Mouse (Mus musculus): ENCODE measurements around the gene Wdr6. TPM values are rescaled to one million over a fixed set of nuclear protein-coding genes. Genes with fewer than 3 reads are reported as not detected.
A peak's percentile ranks its signal among the peaks of the same experiment; 100 is the strongest.

Wdr6 gene
- polyA plus RNA-seq, 1 experiment from 2014 or later = 279 TPM

GRCm38 (mm10) chr9:108560227-108560841, 18.2 kb downstream of the Wdr6 start, which contains the start of gene Impdh2:
Impdh2 (plus strand) TSS chr9:108560286.
- Histone ChIP-seq H3K9ac (replicated peaks) (peak within 1 kb of the TSS; percentile 73), H3K4me1 (peaks cover 29% of the 10 kb centered on the region), H3K9me3 (replicated peaks) (no peaks in the 10 kb centered on the region), H3K27me3 (replicated peaks) (no peaks in the 10 kb centered on the region), H3K4me3 (replicated peaks) (peak within 1 kb of the TSS; percentile 53), H3K36me3 (peaks cover 69% of the 10 kb centered on the region), H3K27ac (replicated peaks) (peak within 1 kb of the TSS; percentile 85), H3K4me2 (peak within 1 kb of the TSS; percentile 72)
- ATAC-seq (ENCODE audit: low FRiP score) = peak; percentile 98
- under 1% methylated on average over 53 of the region's 53 CpGs for WGBS

- peaks cover 65% of the 10 kb centered on the region for H3K36me3 ChIP-seq
- ATAC-seq (ENCODE audit: low FRiP score) = no peak
- H3K27me3 ChIP-seq (replicated peaks) = no peaks in the 10 kb centered on the region
- 91% methylated on average over 4 of the region's 4 CpGs for WGBS
- H3K4me3 ChIP-seq (replicated peaks) = no peak overlapping the region
- 0 out of 2 replicates have a peak overlapping the region, but pooled peaks have one; percentile 11 for H3K27ac ChIP-seq (replicated peaks)
- H3K9ac ChIP-seq (replicated peaks) = no peak overlapping the region
- H3K4me1 ChIP-seq = peaks cover 27% of the 10 kb centered on the region
- H3K9me3 ChIP-seq (replicated peaks) = no peaks in the 10 kb centered on the region
- no peak overlapping the region for H3K4me2 ChIP-seq
These were observed 19.4 kb downstream of the Wdr6 start for GRCm38 (mm10) chr9:108559169-108559568.

GRCm38 (mm10) chr9:108546875-108547274, 31.7 kb downstream of the Wdr6 start:
- peaks cover 79% of the 10 kb centered on the region for H3K36me3 ChIP-seq
- H3K9me3 ChIP-seq (replicated peaks) = no peaks in the 10 kb centered on the region
- no peak overlapping the region for H3K9ac ChIP-seq (replicated peaks)
- H3K4me1 ChIP-seq = no peaks in the 10 kb centered on the region
- no peak overlapping the region for H3K4me3 ChIP-seq (replicated peaks)
- H3K27me3 ChIP-seq (replicated peaks) = no peaks in the 10 kb centered on the region
- H3K4me2 ChIP-seq = no peak overlapping the region
- WGBS = 94% methylated on average over 1 of the region's 1 CpGs
- ATAC-seq (ENCODE audit: low FRiP score) = no peak
- H3K27ac ChIP-seq (replicated peaks) = no peak overlapping the region

GRCm38 (mm10) chr9:108545986-108546385, 32.6 kb downstream of the Wdr6 start:
- ATAC-seq (ENCODE audit: low FRiP score) = no peak
- 98% methylated on average over 3 of the region's 3 CpGs for WGBS
- Histone ChIP-seq H3K4me2 (no peak overlapping the region), H3K9ac (replicated peaks) (no peak overlapping the region), H3K36me3 (peaks cover 80% of the 10 kb centered on the region), H3K9me3 (replicated peaks) (no peaks in the 10 kb centered on the region), H3K27ac (replicated peaks) (no peak overlapping the region), H3K27me3 (replicated peaks) (no peaks in the 10 kb centered on the region), H3K4me3 (replicated peaks) (no peak overlapping the region), H3K4me1 (no peaks in the 10 kb centered on the region)

GRCm38 (mm10) chr9:108540846-108541245, 37.7 kb downstream of the Wdr6 start:
- H3K27ac ChIP-seq (replicated peaks) = no peak overlapping the region
- ATAC-seq (ENCODE audit: low FRiP score) = no peak
- H3K4me2 ChIP-seq = no peak overlapping the region
- H3K27me3 ChIP-seq (replicated peaks) = no peaks in the 10 kb centered on the region
- H3K9ac ChIP-seq (replicated peaks) = no peak overlapping the region
- H3K4me3 ChIP-seq (replicated peaks) = no peak overlapping the region
- peaks cover 78% of the 10 kb centered on the region for H3K36me3 ChIP-seq
- H3K4me1 ChIP-seq = no peaks in the 10 kb centered on the region
- no peaks in the 10 kb centered on the region for H3K9me3 ChIP-seq (replicated peaks)

- no peak overlapping the region for H3K27ac ChIP-seq (replicated peaks)
- H3K36me3 ChIP-seq = peaks cover 75% of the 10 kb centered on the region
- no peak overlapping the region for H3K9ac ChIP-seq (replicated peaks)
- no peak overlapping the region for H3K4me2 ChIP-seq
- no peaks in the 10 kb centered on the region for H3K4me1 ChIP-seq
- H3K27me3 ChIP-seq (replicated peaks) = no peaks in the 10 kb centered on the region
- ATAC-seq (ENCODE audit: low FRiP score) = no peak
- 90% methylated on average over 1 of the region's 1 CpGs for WGBS
- no peaks in the 10 kb centered on the region for H3K9me3 ChIP-seq (replicated peaks)
- H3K4me3 ChIP-seq (replicated peaks) = no peak overlapping the region
These were observed 47.0 kb downstream of the Wdr6 start for GRCm38 (mm10) chr9:108531496-108531895.

GRCm38 (mm10) chr9:108530954-108531353, 47.6 kb downstream of the Wdr6 start:
- Histone ChIP-seq H3K4me1 (no peaks in the 10 kb centered on the region), H3K36me3 (peaks cover 70% of the 10 kb centered on the region), H3K27ac (replicated peaks) (no peak overlapping the region), H3K27me3 (replicated peaks) (no peaks in the 10 kb centered on the region), H3K4me2 (no peak overlapping the region), H3K9me3 (replicated peaks) (no peaks in the 10 kb centered on the region), H3K9ac (replicated peaks) (no peak overlapping the region), H3K4me3 (replicated peaks) (no peak overlapping the region)
- no peak for ATAC-seq (ENCODE audit: low FRiP score)
- 92% methylated on average over 1 of the region's 1 CpGs for WGBS

GRCm38 (mm10) chr9:108525400-108525799, 53.1 kb downstream of the Wdr6 start:
- Histone ChIP-seq H3K4me1 (peaks cover 16% of the 10 kb centered on the region; the same call in 1 of the 2 replicates), H3K9ac (replicated peaks) (no peak overlapping the region), H3K36me3 (peaks cover 21% of the 10 kb centered on the region), H3K4me3 (replicated peaks) (no peak overlapping the region), H3K27me3 (replicated peaks) (no peaks in the 10 kb centered on the region), H3K9me3 (replicated peaks) (no peaks in the 10 kb centered on the region), H3K4me2 (no peak overlapping the region), H3K27ac (replicated peaks) (no peak overlapping the region)
- no peak for ATAC-seq (ENCODE audit: low FRiP score)
- 91% methylated on average over 3 of the region's 3 CpGs for WGBS

GRCm38 (mm10) chr9:108523341-108523740, 55.2 kb downstream of the Wdr6 start:
- peaks cover 33% of the 10 kb centered on the region for H3K4me1 ChIP-seq
- no peaks in the 10 kb centered on the region for H3K9me3 ChIP-seq (replicated peaks)
- no peak overlapping the region for H3K9ac ChIP-seq (replicated peaks)
- no peak for ATAC-seq (ENCODE audit: low FRiP score)
- no peak overlapping the region for H3K27ac ChIP-seq (replicated peaks)
- H3K36me3 ChIP-seq = peaks cover 2% of the 10 kb centered on the region; the same call in 1 of the 2 replicates
- 95% methylated on average over 4 of the region's 4 CpGs for WGBS
- no peak overlapping the region for H3K4me2 ChIP-seq
- no peaks in the 10 kb centered on the region for H3K27me3 ChIP-seq (replicated peaks)
- no peak overlapping the region for H3K4me3 ChIP-seq (replicated peaks)

MicroRNA genes within 50 kb of the gene (microRNA counts, 519-probe panel; counts per million panel counts)
- microRNA mmu-miR-191 (2,728 counts per million, percentile 64 among the panel's probes with 10 or more counts), microRNA mmu-miR-425 (2,516 counts per million, percentile 58 among the panel's probes with 10 or more counts)

Small RNA genes lying within 50 kb of the gene (microRNA-seq; reads per million reads assigned to microRNA genes)
- gene Gm24083 (not detected), gene Mir191 (not detected), gene Mir425 (700 reads per million, percentile 76 among the genes with 10 or more reads in this experiment)

Other genes starting within 250 kb of the Wdr6 start
- gene Gpx1, start 239.8 kb downstream of the Wdr6 start, polyA plus RNA-seq (2015; fragmentation: Nextera tagmentation; extraction: Ambion mirVana) = 460 and 559 TPM in 2 replicates
- gene Usp4, start 230.9 kb downstream of the Wdr6 start, polyA plus RNA-seq (2015; fragmentation: Nextera tagmentation; extraction: Ambion mirVana) = 110 and 111 TPM in 2 replicates
- 1.1 and 1.3 TPM in 2 replicates for gene 1700102P08Rik, start 185.9 kb downstream of the Wdr6 start, polyA plus RNA-seq (2015; fragmentation: Nextera tagmentation; extraction: Ambion mirVana)
- 1.3 and 1.7 TPM in 2 replicates for gene Ccdc36, start 150.3 kb downstream of the Wdr6 start, polyA plus RNA-seq (2015; fragmentation: Nextera tagmentation; extraction: Ambion mirVana)
- not detected in 2 replicates for gene BC048562, start 142.3 kb downstream of the Wdr6 start, polyA plus RNA-seq (2015; fragmentation: Nextera tagmentation; extraction: Ambion mirVana)
- 53.7 and 64.4 TPM in 2 replicates for gene Ccdc71, start 118.2 kb downstream of the Wdr6 start, polyA plus RNA-seq (2015; fragmentation: Nextera tagmentation; extraction: Ambion mirVana)
- 58.4 and 59.8 TPM in 2 replicates for gene Klhdc8b, start 117.2 kb downstream of the Wdr6 start, polyA plus RNA-seq (2015; fragmentation: Nextera tagmentation; extraction: Ambion mirVana)
- gene Lamb2, start 99.0 kb downstream of the Wdr6 start, polyA plus RNA-seq (2015; fragmentation: Nextera tagmentation; extraction: Ambion mirVana) = 17.5 and 18.8 TPM in 2 replicates
- gene Usp19, start 88.1 kb downstream of the Wdr6 start, polyA plus RNA-seq (2015; fragmentation: Nextera tagmentation; extraction: Ambion mirVana) = 66.1 and 68.0 TPM in 2 replicates
- 58.1 and 78.1 TPM in 2 replicates for gene Qars, start 71.0 kb downstream of the Wdr6 start, polyA plus RNA-seq (2015; fragmentation: Nextera tagmentation; extraction: Ambion mirVana)
- 111 and 114 TPM in 2 replicates for gene Qrich1, start 61.9 kb downstream of the Wdr6 start, polyA plus RNA-seq (2015; fragmentation: Nextera tagmentation; extraction: Ambion mirVana)
- 105 and 130 TPM in 2 replicates for gene Impdh2, start 18.5 kb downstream of the Wdr6 start, polyA plus RNA-seq (2015; fragmentation: Nextera tagmentation; extraction: Ambion mirVana)
- gene Ndufaf3, start 11.3 kb downstream of the Wdr6 start, polyA plus RNA-seq (2015; fragmentation: Nextera tagmentation; extraction: Ambion mirVana) = 75.0 and 78.2 TPM in 2 replicates
- gene Dalrd3, start 8.9 kb downstream of the Wdr6 start, polyA plus RNA-seq (2015; fragmentation: Nextera tagmentation; extraction: Ambion mirVana) = 279 and 285 TPM in 2 replicates
- 36.4 and 44.2 TPM in 2 replicates for gene P4htm, start 18.9 kb upstream of the Wdr6 start, polyA plus RNA-seq (2015; fragmentation: Nextera tagmentation; extraction: Ambion mirVana)
- 44.4 and 47.3 TPM in 2 replicates for gene Arih2, start 70.6 kb upstream of the Wdr6 start, polyA plus RNA-seq (2015; fragmentation: Nextera tagmentation; extraction: Ambion mirVana)
- 41.4 and 49.4 TPM in 2 replicates for gene Slc25a20, start 83.3 kb upstream of the Wdr6 start, polyA plus RNA-seq (2015; fragmentation: Nextera tagmentation; extraction: Ambion mirVana)
- gene Prkar2a, start 110.6 kb upstream of the Wdr6 start, polyA plus RNA-seq (2015; fragmentation: Nextera tagmentation; extraction: Ambion mirVana) = 50.6 and 59.5 TPM in 2 replicates
- 187 and 210 TPM in 2 replicates for gene Ip6k2, start 205.1 kb upstream of the Wdr6 start, polyA plus RNA-seq (2015; fragmentation: Nextera tagmentation; extraction: Ambion mirVana)
- 33.3 and 40.0 TPM in 2 replicates for gene Nckipsd, start 229.6 kb upstream of the Wdr6 start, polyA plus RNA-seq (2015; fragmentation: Nextera tagmentation; extraction: Ambion mirVana)
- gene Celsr3, start 247.6 kb upstream of the Wdr6 start, polyA plus RNA-seq (2015; fragmentation: Nextera tagmentation; extraction: Ambion mirVana) = 8.2 and 10.8 TPM in 2 replicates

Measured in neural tube, embryonic 15.5 days (tissue).